Mouse (Mus musculus) B cell, adult 2 months (primary cell): ENCODE results near the gene Rasgrp2.
A peak's percentile ranks its signal among the peaks of the same experiment; 100 is the strongest.

ENCODE experiments used
- DNase-seq, 2 experiments: peaks; one replicate each; pipeline ENCODE4 v3.0.0; 2022

The Rasgrp2 gene

GRCm38 (mm10) chr19:6399285-6400095 lies at the start of gene Rasgrp2:
TSS of gene Rasgrp2 (plus strand) at chr19:6399340.
- peak; percentile 86 to 87 for DNase-seq

- DNase-seq = peak in 1 of 2 experiments; percentile 0
Observed at GRCm38 (mm10) chr19:6351431-6352106, 47.6 kb upstream of the Rasgrp2 start.

- peak in 1 of 2 experiments; percentile 1 for DNase-seq
Observed at GRCm38 (mm10) chr19:6352107-6352505, 47.0 kb upstream of the Rasgrp2 start.

- no peak for DNase-seq
Observed at GRCm38 (mm10) chr19:6354030-6354429, 45.1 kb upstream of the Rasgrp2 start.

- no peak for DNase-seq
Observed at GRCm38 (mm10) chr19:6361291-6361690, 37.8 kb upstream of the Rasgrp2 start.

- no peak for DNase-seq
Observed at GRCm38 (mm10) chr19:6363091-6363410, 36.1 kb upstream of the Rasgrp2 start.

- peak; percentile 100 for DNase-seq
Observed at GRCm38 (mm10) chr19:6363411-6364240, 35.5 kb upstream of the Rasgrp2 start, which contains the start of gene Sf1. TSS of gene Sf1 (plus strand) at chr19:6363690.

- DNase-seq = peak; percentile 91
Observed at GRCm38 (mm10) chr19:6364317-6364725, 34.8 kb upstream of the Rasgrp2 start.

GRCm38 (mm10) chr19:6364842-6365241 lies 34.3 kb upstream of the Rasgrp2 start:
- no peak for DNase-seq

- DNase-seq = no peak
Observed at GRCm38 (mm10) chr19:6370175-6370574, 29.0 kb upstream of the Rasgrp2 start.

GRCm38 (mm10) chr19:6372433-6372832 lies 26.7 kb upstream of the Rasgrp2 start:
- no peak for DNase-seq

GRCm38 (mm10) chr19:6373539-6374400 lies 25.4 kb upstream of the Rasgrp2 start:
- peak; percentile 93 for DNase-seq

- DNase-seq = no peak
Observed at GRCm38 (mm10) chr19:6374571-6374970, 24.6 kb upstream of the Rasgrp2 start.

- no peak for DNase-seq
Observed at GRCm38 (mm10) chr19:6375423-6376254, 23.5 kb upstream of the Rasgrp2 start.

- DNase-seq = peak; percentile 63 to 66
Observed at GRCm38 (mm10) chr19:6376255-6376564, 22.9 kb upstream of the Rasgrp2 start.

GRCm38 (mm10) chr19:6376643-6377042 lies 22.5 kb upstream of the Rasgrp2 start:
- DNase-seq = no peak

- no peak for DNase-seq
Observed at GRCm38 (mm10) chr19:6377327-6378040, 21.7 kb upstream of the Rasgrp2 start.

- no peak for DNase-seq
Observed at GRCm38 (mm10) chr19:6380411-6381166, 18.6 kb upstream of the Rasgrp2 start.

- DNase-seq = no peak
Observed at GRCm38 (mm10) chr19:6381238-6381637, 17.9 kb upstream of the Rasgrp2 start.

- DNase-seq = no peak
Observed at GRCm38 (mm10) chr19:6382323-6382924, 16.7 kb upstream of the Rasgrp2 start.
